Mouse (Mus musculus) MEL (cell line): ENCODE measurements at regions not wholly inside any gene's neighbourhood (a gene's known extent, or its start where the extent isn't known, plus 50 kb on each side); places are given as distances from the start of the nearest gene placed in this dataset.

ENCODE experiments used
- DNase-seq: peaks from one replicate; pipeline ENCODE4 v3.0.0; 2011; ENCODE audit warnings: low read depth, low spot score
- H3K27ac ChIP-seq: 2 replicates; pipeline ENCODE4 v1.5.1; 2012; ENCODE audit warnings: low read depth, mild to moderate bottlenecking, control low read depth, low read length, moderate library complexity; ENCODE audit not compliant: control insufficient read depth
- H3K27me3 ChIP-seq, 2 experiments: fragments of 150-350 bp in 1 of 2; sonication (generic) in 1 of 2; 2 replicates each; pipeline ENCODE4 v1.6.1; 2012; ENCODE audit warnings: low read length in 2 of 2, mild to moderate bottlenecking in 2 of 2, improper control_type of control experiment in 1 of 2, moderate library complexity in 1 of 2; ENCODE audit not compliant: insufficient read depth in 2 of 2, control insufficient read depth in 1 of 2
- H3K36me3 ChIP-seq, 2 experiments: 2 replicates each; pipeline ENCODE4 v1.6.1; 2012 to 2014; ENCODE audit warnings: low read length in 2 of 2, improper control_type of control experiment in 1 of 2, inconsistent platforms in 1 of 2, mild to moderate bottlenecking in 1 of 2; ENCODE audit not compliant: insufficient read depth in 2 of 2, control insufficient read depth in 1 of 2
- H3K4me1 ChIP-seq, 2 experiments: fragments of 150-350 bp in 1 of 2; sonication (generic) in 1 of 2; 2 replicates each; pipeline ENCODE4 v1.6.1; 2012; ENCODE audit warnings: low read length in 2 of 2, improper control_type of control experiment in 1 of 2, mild to moderate bottlenecking in 1 of 2; ENCODE audit not compliant: insufficient read depth in 2 of 2, control insufficient read depth in 1 of 2
- H3K4me3 ChIP-seq, 2 experiments: fragments of 150-350 bp in 1 of 2; sonication (generic) in 1 of 2; 2 replicates each; pipeline ENCODE4 v1.5.1; 2012; ENCODE audit warnings: low read depth in 2 of 2, low read length in 2 of 2, mild to moderate bottlenecking in 2 of 2, moderate library complexity in 2 of 2, control low read depth in 1 of 2, improper control_type of control experiment in 1 of 2; ENCODE audit not compliant: control insufficient read depth in 1 of 2, insufficient read depth in 1 of 2
- H3K79me2 ChIP-seq: 2 replicates; pipeline ENCODE4 v1.6.1; 2012; ENCODE audit warnings: mild to moderate bottlenecking, low read length, moderate library complexity; ENCODE audit not compliant: control insufficient read depth, poor library complexity, insufficient read depth
- H3K9ac ChIP-seq: 2 replicates; pipeline ENCODE4 v1.6.1; 2012; ENCODE audit warnings: low read depth, mild to moderate bottlenecking, control low read depth, low read length, moderate library complexity; ENCODE audit not compliant: control insufficient read depth, poor library complexity, severe bottlenecking
- H3K9me3 ChIP-seq: fragments of 150-350 bp; sonication (generic); replicated peaks from 2 replicates; pipeline ENCODE4 v1.6.1; 2012; ENCODE audit warnings: mild to moderate bottlenecking, low read length, improper control_type of control experiment, moderate library complexity; ENCODE audit not compliant: insufficient read depth
- CTCF ChIP-seq, 3 experiments: IDR thresholded peaks in 2 of 3; conservative IDR thresholded peaks in 1 of 3; 2 replicates each; pipeline ENCODE4 v1.5.1; 2011 to 2012; ENCODE audit warnings: low read length in 3 of 3, low read depth in 2 of 3, mild to moderate bottlenecking in 2 of 3, improper control_type of control experiment in 1 of 3, inconsistent platforms in 1 of 3, mixed read lengths in 1 of 3, moderate library complexity in 1 of 3; ENCODE audit not compliant: control insufficient read depth in 1 of 3, insufficient read depth in 1 of 3, poor library complexity in 1 of 3, severe bottlenecking in 1 of 3
- EP300 ChIP-seq, 2 experiments: IDR thresholded peaks; 2 replicates each; pipeline ENCODE4 v1.6.1; 2011; ENCODE audit warnings: improper control_type of control experiment in 2 of 2, low read length in 2 of 2, low read depth in 1 of 2, mild to moderate bottlenecking in 1 of 2
- GABPA ChIP-seq: IDR thresholded peaks from 2 replicates; pipeline ENCODE4 v1.6.1; 2012; ENCODE audit warnings: low read depth, mild to moderate bottlenecking, inconsistent platforms, low read length, improper control_type of control experiment, moderate library complexity
- GATA1 ChIP-seq: IDR thresholded peaks from 2 replicates; pipeline ENCODE4 v1.6.1; 2011; ENCODE audit warnings: low read depth, low read length, improper control_type of control experiment
- HCFC1 ChIP-seq: IDR thresholded peaks from 2 replicates; pipeline ENCODE4 v1.6.1; 2012; ENCODE audit warnings: low read depth, mild to moderate bottlenecking, inconsistent platforms, low read length, improper control_type of control experiment, moderate library complexity
- KAT2A ChIP-seq: conservative IDR thresholded peaks from 2 replicates; pipeline ENCODE4 v1.6.1; 2012; ENCODE audit warnings: low read depth, low read length, improper control_type of control experiment, inconsistent platforms
- MAFK ChIP-seq: IDR thresholded peaks from 2 replicates; pipeline ENCODE4 v1.6.1; 2011; ENCODE audit warnings: low read depth, mild to moderate bottlenecking, low read length, improper control_type of control experiment, borderline replicate concordance
- MEF2A ChIP-seq: IDR thresholded peaks from 2 replicates; pipeline ENCODE4 v1.6.1; 2014; ENCODE audit warnings: low read depth, mild to moderate bottlenecking, inconsistent platforms, low read length, improper control_type of control experiment; ENCODE audit not compliant: poor library complexity, insufficient replicate concordance, severe bottlenecking; ENCODE audit errors: extremely low read depth
- NRF1 ChIP-seq: IDR thresholded peaks from 2 replicates; pipeline ENCODE4 v1.6.1; 2014; ENCODE audit warnings: low read depth, mild to moderate bottlenecking, inconsistent platforms, low read length, improper control_type of control experiment, moderate library complexity; ENCODE audit not compliant: poor library complexity, insufficient read depth, severe bottlenecking
- POLR2AphosphoS5 ChIP-seq: IDR thresholded peaks from 2 replicates; pipeline ENCODE4 v1.6.1; 2012; ENCODE audit warnings: low read depth, borderline replicate concordance, mild to moderate bottlenecking, inconsistent platforms, low read length, moderate library complexity, mixed read lengths
- RAD21 ChIP-seq: IDR thresholded peaks from 2 replicates; pipeline ENCODE4 v1.6.1; 2011; ENCODE audit warnings: mild to moderate bottlenecking, low read depth, low read length, improper control_type of control experiment
- TAL1 ChIP-seq: IDR thresholded peaks from 2 replicates; pipeline ENCODE4 v1.6.1; 2012; ENCODE audit warnings: mild to moderate bottlenecking, inconsistent platforms, low read length, moderate library complexity, mixed read lengths
- TBP ChIP-seq: IDR thresholded peaks from 2 replicates; pipeline ENCODE4 v1.8.0; 2011; ENCODE audit warnings: low read depth, low read length, improper control_type of control experiment
- TCF12 ChIP-seq: IDR thresholded peaks from 2 replicates; pipeline ENCODE4 v1.6.1; 2014; ENCODE audit warnings: low read depth, mild to moderate bottlenecking, inconsistent platforms, low read length, improper control_type of control experiment, moderate library complexity
- UBTF ChIP-seq: IDR thresholded peaks from 2 replicates; pipeline ENCODE4 v1.6.1; 2012; ENCODE audit warnings: low read depth, mild to moderate bottlenecking, inconsistent platforms, low read length, improper control_type of control experiment, moderate library complexity, borderline replicate concordance; ENCODE audit not compliant: insufficient read depth
- ZC3H11A ChIP-seq: IDR thresholded peaks from 2 replicates; pipeline ENCODE4 v1.6.1; 2012; ENCODE audit warnings: low read depth, mild to moderate bottlenecking, inconsistent platforms, low read length, improper control_type of control experiment
- ZKSCAN1 ChIP-seq: IDR thresholded peaks from 2 replicates; pipeline ENCODE4 v1.6.1; 2012; ENCODE audit warnings: low read depth, mild to moderate bottlenecking, inconsistent platforms, low read length, improper control_type of control experiment, moderate library complexity

DNA sequence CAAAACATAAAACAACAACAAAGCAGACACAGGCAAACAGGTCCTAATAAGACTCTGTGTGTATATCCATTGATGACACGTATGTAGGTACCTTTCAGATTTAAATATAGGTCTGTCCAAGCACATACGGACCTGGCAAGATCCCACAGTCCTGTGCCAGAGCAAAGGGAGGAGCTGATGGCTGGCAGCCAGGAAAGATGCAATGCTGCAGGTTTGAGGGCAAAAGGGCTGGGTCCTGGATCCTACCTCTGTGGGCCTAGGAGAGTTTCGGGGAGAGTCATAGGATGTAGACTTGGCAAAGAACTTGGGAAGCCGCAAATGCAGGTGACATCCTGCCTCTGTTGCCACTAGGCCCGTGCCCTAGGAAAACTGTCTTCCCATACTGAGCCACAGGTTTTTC lies 54.6 kb upstream of the Rnf24 start:
- Histone ChIP-seq H3K27me3 (no peaks in the 10 kb centered on the region), H3K36me3 (no peaks in the 10 kb centered on the region; a peak in 1 of 4 replicates), H3K9ac (no peak overlapping the region), H3K4me1 (peaks cover 7 to 15% of the 10 kb centered on the region in 2 experiments), H3K79me2 (no peaks in the 10 kb centered on the region), H3K4me3 (no peak overlapping the region), H3K27ac (no peak overlapping the region), H3K9me3 (no peaks in the 10 kb centered on the region)
- DNase-seq: no peak
- TF ChIP-seq EP300 (IDR thresholded peaks at IDR 0.05; ENCODE audit: low read depth in 1 of 2, low read length in 2 of 2): no peak
- TF ChIP-seq GATA1: no peak
- TF ChIP-seq GABPA: no peak
- TF ChIP-seq TCF12: no peak
- no peak for TF ChIP-seq ZKSCAN1
- TF ChIP-seq NRF1: no peak
- TF ChIP-seq POLR2AphosphoS5: no peak
- no peak for TF ChIP-seq TBP
- no peak for TF ChIP-seq UBTF
- TF ChIP-seq RAD21: no peak
- no peak for TF ChIP-seq TAL1
- no peak for TF ChIP-seq ZC3H11A

DNA sequence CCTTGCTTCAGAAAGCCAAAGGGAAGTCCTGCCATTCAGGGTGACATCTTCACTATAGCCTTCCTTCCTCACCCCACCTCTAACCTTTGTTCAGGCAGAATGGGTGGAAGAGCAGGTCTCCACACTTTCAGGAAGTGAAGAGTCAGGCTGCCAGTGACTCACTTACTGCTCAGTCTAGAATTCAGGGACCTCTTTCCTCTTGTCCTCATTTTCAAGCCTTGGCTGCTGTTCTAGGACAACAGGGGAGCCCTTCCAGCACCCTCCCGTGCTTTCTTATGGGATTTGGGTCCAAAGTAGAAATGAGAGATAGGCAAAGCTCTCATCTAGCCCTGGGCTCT lies 51.5 kb upstream of the Rnf24 start:
- TF ChIP-seq MAFK (no peak), CTCF (IDR thresholded peaks at IDR 0.05 in 2 of 3, conservative IDR thresholded peaks at IDR 0.05 in 1 of 3; ENCODE audit: control insufficient read depth in 1 of 3, insufficient read depth in 1 of 3, low read depth in 2 of 3, low read length in 3 of 3, poor library complexity in 1 of 3, severe bottlenecking in 1 of 3) (peak in 1 of 3 experiments; percentile 22; a peak in 1 of 6 replicates)
- Histone ChIP-seq H3K27me3 (no peaks in the 10 kb centered on the region), H3K36me3 (no peaks in the 10 kb centered on the region), H3K9me3 (no peaks in the 10 kb centered on the region), H3K79me2 (no peaks in the 10 kb centered on the region), H3K27ac (no peak overlapping the region), H3K9ac (no peak overlapping the region), H3K4me1 (peaks cover 0 to 15% of the 10 kb centered on the region in 2 experiments; a peak in 2 of 4 replicates), H3K4me3 (peak overlapping the region; percentile 10 to 39; a peak in 2 of 4 replicates)
- DNase-seq: peak; percentile 37

DNA sequence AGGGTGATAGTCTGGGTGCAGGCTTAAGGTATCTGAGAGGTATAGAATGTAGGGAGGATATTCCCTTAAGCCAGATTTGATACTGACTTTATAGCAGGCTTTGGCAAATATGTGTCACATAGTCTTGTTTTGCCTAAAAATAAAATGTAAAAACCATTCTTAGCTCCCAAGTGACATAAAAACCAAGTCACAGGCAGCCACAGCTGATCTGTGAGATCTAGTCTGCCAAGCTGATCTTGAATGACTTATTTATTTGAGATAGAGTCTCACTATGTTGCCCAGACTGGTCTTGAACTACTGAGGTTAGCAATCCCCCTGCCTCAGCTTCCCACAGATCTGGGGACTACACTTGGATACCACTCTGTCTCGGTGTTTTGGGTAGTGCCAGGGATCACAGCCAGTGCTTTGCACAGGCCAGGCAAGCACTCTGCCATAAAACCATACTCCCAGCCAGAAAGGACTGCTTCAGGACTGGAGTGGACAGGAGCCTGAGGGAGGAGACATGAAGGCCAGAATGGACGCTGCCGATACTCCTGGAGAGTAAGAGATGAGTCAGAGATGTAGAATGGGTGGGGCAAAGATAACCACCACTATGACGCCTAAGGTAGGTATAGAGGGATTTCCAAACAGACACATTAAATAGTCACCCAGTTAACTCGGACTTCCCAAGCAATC lies 51.0 kb upstream of the Rnf24 start:
- no peak overlapping the region for H3K9ac ChIP-seq
- H3K9me3 ChIP-seq: no peaks in the 10 kb centered on the region
- peaks cover 0 to 15% of the 10 kb centered on the region in 2 experiments; a peak in 2 of 4 replicates for H3K4me1 ChIP-seq
- no peaks in the 10 kb centered on the region for H3K27me3 ChIP-seq
- H3K36me3 ChIP-seq: no peaks in the 10 kb centered on the region
- DNase-seq: no peak
- no peak overlapping the region for H3K27ac ChIP-seq
- TF ChIP-seq GABPA: no peak
- no peak for TF ChIP-seq HCFC1
- no peak for TF ChIP-seq CTCF (IDR thresholded peaks at IDR 0.05 in 2 of 3, conservative IDR thresholded peaks at IDR 0.05 in 1 of 3; ENCODE audit: control insufficient read depth in 1 of 3, insufficient read depth in 1 of 3, low read depth in 2 of 3, low read length in 3 of 3, poor library complexity in 1 of 3, severe bottlenecking in 1 of 3)
- TF ChIP-seq MEF2A: no peak
- TF ChIP-seq UBTF: no peak
- TF ChIP-seq KAT2A: no peak
- peak overlapping the region; percentile 10 to 39; a peak in 2 of 4 replicates for H3K4me3 ChIP-seq
- H3K79me2 ChIP-seq: no peaks in the 10 kb centered on the region
